Comparison of ENCODE assay signal across 28 mouse cellular contexts in the genomic region with DNA sequence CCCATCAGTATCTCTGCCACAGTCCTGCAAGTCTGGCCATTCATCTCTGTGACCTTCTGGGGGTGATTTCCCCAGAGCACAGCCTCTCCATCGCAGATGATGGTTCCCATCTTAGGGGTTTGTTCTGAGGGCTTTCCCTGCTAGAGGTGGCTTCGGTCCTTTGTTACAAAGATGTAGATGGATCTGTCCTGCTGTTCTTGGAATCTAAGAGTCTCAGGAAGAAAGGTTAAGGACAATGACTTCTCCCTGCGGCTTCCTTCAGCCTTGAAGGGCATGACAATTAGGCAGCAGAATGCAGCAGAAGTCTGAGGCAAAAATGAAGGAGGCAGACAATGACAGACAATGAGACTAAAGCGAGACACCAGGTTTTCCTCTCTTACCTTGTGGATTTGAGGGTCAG.
"Had no signal": no experiment of that assay in that cellular context is flagged by ENCODE, and none has a peak within 500 bp of the region (broad histone marks: within the 10 kb centered on the region; RNA-seq: fewer than 3 reads in every experiment).

No protein-coding gene starts in this region.

- H3K36me3 ChIP-seq: heart, embryonic 13.5 days; heart, embryonic 15.5 days; hindbrain, embryonic 10.5 days; hindbrain, embryonic 12.5 days; hindbrain, embryonic 13.5 days; hindbrain, embryonic 15.5 days; intestine, embryonic 15.5 days; kidney, embryonic 15.5 days had no signal

- H3K4me3 ChIP-seq: heart, embryonic 13.5 days; heart, embryonic 15.5 days; hindbrain, embryonic 10.5 days; hindbrain, embryonic 12.5 days; hindbrain, embryonic 13.5 days; hindbrain, embryonic 15.5 days; intestine, embryonic 15.5 days; kidney, embryonic 15.5 days; layer of hippocampus, adult 2 months; left cerebral cortex, adult 2 months had no signal

- H3K9ac ChIP-seq: heart, embryonic 13.5 days; heart, embryonic 15.5 days; hindbrain, embryonic 12.5 days; hindbrain, embryonic 13.5 days; hindbrain, embryonic 14.5 days; hindbrain, embryonic 15.5 days; intestine, embryonic 15.5 days; kidney, embryonic 15.5 days had no signal

- H3K9me3 ChIP-seq: heart, embryonic 13.5 days; heart, embryonic 15.5 days; hindbrain, embryonic 10.5 days; hindbrain, embryonic 12.5 days; hindbrain, embryonic 13.5 days; hindbrain, embryonic 15.5 days; intestine, embryonic 15.5 days; kidney, embryonic 15.5 days had no signal

- H3K27ac ChIP-seq: heart, embryonic 13.5 days; heart, embryonic 15.5 days; hindbrain, embryonic 10.5 days; hindbrain, embryonic 12.5 days; hindbrain, embryonic 13.5 days; hindbrain, embryonic 14.5 days; hindbrain, embryonic 15.5 days; hindbrain, postnatal 0 days; intestine, embryonic 15.5 days; kidney, embryonic 15.5 days; kidney, postnatal 0 days; layer of hippocampus, adult 2 months; left cerebral cortex, adult 2 months had no signal

- H3K4me1 ChIP-seq: heart, embryonic 13.5 days; heart, embryonic 15.5 days; hindbrain, embryonic 12.5 days; intestine, embryonic 15.5 days; kidney, embryonic 15.5 days had no signal

- DNase-seq: heart, postnatal 10 days; heart, postnatal 14 days; heart, postnatal 36 days; heart, postnatal 4 days; kidney, adult 11 months; kidney, adult 18-20 months; kidney, adult 2 months; kidney, adult 8-10 months; kidney, adult 9 months; kidney, postnatal 10 days; kidney, postnatal 14 days; kidney, postnatal 25 days; kidney, postnatal 36 days; kidney, postnatal 4 days; layer of hippocampus, postnatal 36 days had no signal
